Mouse (Mus musculus) monocyte, adult 2 months (primary cell): ENCODE data around the gene Nwd1.

Source experiments
- DNase-seq, 2 experiments: peaks; one replicate each; pipeline ENCODE4 v3.0.0; 2022; ENCODE audit warnings: low spot score in 2 of 2, low read depth in 1 of 2

Gene Nwd1

DNA sequence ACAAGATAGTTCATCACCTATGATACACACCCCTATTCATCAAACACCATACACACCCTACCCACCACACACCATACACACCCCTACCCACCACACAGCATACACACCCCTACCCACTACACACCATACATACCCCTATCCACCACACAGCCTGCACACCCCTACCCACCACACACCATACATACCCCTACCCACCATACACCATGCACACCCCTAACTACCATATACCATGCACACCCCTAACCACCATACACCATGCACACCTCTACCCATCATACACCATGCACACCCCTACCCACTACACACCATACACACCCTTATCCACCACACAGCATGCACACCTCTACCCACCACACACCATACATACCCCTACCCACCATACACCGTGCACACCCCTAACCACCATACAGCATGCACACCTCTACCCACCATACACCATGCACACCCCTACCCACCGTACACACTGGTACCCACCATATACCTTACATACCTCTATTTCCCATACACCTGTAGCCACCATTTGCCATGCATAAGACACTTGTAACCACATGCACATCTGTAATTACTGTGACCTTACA, 51.9 kb downstream of the Nwd1 start:
- DNase-seq: no peak

DNA sequence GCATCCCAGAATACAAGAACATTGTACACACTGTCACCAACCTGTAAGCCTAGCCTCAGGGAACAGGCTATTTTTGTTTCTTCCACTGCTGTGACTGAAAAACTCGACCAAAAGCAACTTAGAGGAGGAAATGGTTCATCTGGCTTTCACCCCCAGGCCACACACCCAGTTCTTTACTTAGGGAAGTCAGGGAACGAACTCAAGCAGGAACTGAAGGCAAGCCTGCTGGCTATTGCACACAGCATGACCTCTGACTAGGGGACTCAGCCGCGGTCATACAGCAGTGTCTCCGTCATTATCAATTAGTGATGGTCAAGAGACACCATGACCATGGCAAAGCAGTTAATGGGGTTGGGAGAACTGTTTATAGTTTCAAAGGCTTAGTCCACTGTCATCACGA, 66.1 kb downstream of the Nwd1 start:
- DNase-seq: peak in 1 of 2 experiments; percentile 9

DNA sequence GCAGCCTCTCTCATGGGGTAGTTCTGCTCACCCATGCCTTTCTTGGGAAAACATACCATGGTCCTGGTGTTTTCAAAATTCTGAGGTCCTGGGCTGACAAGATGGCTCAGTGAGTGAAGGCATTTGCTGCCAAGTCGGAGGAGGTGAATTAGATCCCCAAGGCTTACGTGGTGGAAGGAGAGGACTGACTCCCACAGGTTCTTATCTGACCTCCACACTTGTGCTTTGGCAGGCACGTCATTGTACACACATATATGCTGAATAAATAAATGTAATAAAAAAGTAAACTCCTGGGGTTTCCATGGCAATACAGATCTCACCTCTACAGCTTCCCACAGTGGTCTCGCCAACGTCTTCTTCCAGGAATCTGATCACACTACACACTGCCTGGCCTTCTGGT, 70.1 kb downstream of the Nwd1 start:
- no peak for DNase-seq

DNA sequence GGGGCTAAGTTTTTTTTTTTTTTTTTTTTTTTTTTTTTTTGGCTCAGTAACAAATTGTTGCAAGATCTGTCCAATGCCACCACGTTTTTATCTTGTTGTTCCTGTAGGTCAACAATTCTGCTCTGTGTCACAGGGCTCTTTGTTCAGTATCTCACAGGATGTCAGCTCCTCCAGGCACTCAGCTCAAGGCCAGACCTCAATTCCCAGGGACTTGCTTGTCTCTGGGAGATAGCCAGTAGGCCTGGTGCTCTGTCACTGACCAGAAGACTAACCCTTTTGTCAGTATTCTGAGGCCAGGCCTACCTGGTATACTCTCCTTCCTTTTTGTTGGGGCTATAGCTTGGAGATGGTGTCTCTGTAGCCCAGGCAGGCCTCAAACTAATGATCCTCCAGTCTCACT, 74.0 kb downstream of the Nwd1 start:
- no peak for DNase-seq

GRCm38 (mm10) chr8:72722769-72723650, 76.5 kb downstream of the Nwd1 start, which contains the start of gene Sin3b:
Gene Sin3b (plus strand): TSS chr8:72723285.
- DNase-seq: peak; percentile 90 to 94

- no peak for DNase-seq
Measured at GRCm38 (mm10) chr8:72723651-72724001, 77.1 kb downstream of the Nwd1 start.

GRCm38 (mm10) chr8:72728636-72729035, 82.1 kb downstream of the Nwd1 start:
- DNase-seq: no peak

- no peak for DNase-seq
Measured at GRCm38 (mm10) chr8:72735001-72735400, 88.5 kb downstream of the Nwd1 start.

- DNase-seq: no peak
Measured at GRCm38 (mm10) chr8:72736868-72737267, 90.4 kb downstream of the Nwd1 start.

DNA sequence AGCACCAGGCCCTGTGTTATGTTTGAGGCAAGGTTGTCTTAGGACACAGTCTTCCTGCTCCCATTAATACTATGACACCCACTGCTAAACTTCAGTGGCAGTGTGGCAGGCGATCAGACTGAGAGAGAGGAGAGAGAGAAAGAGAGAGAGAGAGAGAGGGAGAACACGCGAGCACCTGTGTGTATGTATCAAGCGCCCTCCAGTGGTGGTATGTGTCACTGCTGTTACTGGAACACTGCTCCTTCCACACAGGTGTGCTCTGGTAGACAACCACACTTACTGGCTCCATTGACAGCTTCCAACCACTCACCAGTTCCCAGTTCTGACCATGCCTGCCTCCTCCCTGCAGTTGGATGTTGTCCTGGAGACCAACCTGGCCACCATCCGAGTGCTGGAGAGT, 99.5 kb downstream of the Nwd1 start:
- no peak for DNase-seq

DNA sequence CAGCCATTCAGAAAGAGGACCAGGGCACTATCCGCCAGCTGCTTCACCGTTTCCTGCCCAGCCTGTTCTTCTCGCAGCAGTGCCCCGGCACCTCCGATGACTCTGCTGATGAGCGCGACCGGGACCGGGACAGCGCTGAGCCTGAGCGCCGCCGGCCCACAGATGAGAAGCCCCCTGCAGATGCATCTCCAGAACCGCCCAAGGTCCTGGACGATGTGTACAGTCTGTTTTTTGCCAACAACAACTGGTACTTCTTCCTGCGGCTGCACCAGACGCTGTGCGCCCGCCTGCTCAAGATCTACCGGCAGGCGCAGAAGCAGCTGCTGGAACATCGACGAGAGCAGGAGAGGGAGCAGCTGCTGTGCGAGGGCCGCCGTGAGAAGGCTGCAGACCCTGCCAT, 103.3 kb downstream of the Nwd1 start:
- no peak for DNase-seq

- no peak for DNase-seq
Measured at GRCm38 (mm10) chr8:72750266-72750665, 103.8 kb downstream of the Nwd1 start.

DNA sequence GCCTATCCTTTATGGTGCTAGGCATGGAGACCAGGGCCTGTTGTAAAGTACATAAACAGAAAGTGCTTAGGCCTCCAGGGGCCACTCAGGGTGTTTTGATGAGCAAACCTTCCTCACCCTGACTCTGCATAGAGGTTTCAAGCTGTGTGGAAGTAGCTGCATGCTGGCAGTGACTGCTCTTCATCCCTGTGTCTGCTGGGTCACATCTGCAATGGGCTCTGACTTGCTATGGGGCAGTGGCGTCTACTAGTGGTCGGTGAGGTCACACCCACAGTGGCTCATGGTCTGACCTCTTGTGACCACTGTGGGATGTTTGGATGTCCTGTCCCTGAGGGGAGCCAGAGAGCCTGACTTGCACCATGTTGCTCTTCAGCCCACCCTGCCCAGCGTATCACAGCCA, 104.6 kb downstream of the Nwd1 start:
- no peak for DNase-seq

DNA sequence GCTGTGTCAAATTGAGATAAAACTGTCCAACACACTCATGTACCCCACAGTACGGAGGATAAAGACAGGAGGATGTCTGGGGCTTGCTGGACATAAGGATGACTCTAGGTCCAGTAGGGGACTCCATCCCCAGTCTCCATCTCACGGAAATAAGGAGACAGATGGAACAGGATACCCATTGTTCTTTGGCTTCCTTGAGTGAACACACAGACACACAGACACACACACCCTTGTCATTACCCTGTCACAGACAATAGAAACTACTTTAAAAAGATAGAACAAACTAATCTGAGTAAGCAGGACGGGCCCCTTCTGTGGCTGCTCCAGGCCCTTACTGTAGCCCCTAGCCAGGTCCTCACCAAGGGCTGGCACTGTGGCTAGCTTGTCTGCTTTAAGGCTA, 105.8 kb downstream of the Nwd1 start:
- DNase-seq: no peak

GRCm38 (mm10) chr8:72753165-72753564, 106.7 kb downstream of the Nwd1 start:
- DNase-seq: peak in 1 of 2 experiments; percentile 0

DNA sequence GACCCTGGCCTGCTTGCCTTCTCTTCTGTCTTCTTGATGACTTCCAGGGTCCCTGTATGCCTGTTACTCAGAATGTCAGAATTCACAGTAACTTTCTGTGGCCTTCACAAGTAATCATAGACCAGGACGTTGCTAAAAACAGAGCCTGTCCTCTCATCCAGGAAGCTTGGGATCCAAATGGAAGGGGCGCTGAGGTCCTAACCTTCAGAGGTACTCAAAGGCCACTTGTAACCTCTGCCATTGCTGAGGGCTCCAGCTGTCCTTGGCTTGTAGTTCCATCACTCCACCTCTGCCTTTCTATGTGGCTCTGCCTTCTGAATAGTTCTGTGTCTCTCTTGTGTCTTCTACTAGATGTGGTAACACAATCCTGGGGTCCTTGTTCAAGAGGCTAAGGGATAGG, 107.3 kb downstream of the Nwd1 start:
- DNase-seq: no peak

DNA sequence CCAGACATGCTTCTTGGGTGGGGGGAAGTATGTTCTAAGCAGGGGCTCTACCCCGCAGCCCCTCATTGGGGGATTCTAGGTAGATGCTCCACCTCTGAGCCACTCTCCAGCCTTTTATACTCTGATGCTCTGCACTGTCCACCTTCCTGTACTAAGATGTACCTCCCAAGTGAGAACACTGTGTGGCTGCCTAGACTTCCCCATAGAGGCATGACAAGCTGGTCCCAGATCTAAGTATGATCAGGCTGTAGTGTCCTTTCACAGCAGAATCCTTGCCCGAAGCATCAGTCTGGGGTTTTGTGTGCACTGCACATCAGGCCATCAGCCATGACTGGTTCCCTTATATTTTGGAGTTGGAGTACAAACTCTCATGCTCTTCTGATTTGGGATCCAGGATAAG, 109.5 kb downstream of the Nwd1 start:
- DNase-seq: no peak

DNA sequence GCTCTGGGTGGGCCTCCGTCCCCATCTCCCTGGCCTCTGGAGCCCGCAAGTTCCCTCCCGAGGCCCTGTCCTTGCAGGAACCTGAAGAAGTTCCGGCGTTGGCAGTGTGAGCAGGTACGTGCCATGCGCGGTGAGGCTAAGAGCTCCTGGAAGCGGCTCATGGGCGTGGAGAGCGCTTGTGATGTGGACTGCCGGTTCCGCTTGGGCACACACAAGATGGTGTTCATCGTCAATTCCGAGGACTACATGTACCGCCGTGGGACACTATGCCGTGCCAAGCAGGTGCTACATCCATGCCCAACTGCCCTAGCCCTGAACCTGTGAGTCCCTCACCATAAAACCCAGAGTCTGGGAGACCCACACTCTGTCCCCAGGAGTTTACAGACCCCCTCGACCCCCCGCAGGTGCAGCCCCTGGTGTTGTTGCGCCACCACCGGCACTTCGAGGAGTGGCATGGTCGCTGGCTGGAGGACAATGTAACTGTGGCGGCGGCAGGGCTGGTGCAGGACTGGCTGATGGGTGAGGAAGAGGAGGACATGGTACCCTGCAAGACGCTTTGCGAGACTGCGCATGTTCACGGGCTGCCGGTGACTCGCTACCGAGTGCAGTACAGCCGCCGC, 110.4 kb downstream of the Nwd1 start:
- DNase-seq: no peak

DNA sequence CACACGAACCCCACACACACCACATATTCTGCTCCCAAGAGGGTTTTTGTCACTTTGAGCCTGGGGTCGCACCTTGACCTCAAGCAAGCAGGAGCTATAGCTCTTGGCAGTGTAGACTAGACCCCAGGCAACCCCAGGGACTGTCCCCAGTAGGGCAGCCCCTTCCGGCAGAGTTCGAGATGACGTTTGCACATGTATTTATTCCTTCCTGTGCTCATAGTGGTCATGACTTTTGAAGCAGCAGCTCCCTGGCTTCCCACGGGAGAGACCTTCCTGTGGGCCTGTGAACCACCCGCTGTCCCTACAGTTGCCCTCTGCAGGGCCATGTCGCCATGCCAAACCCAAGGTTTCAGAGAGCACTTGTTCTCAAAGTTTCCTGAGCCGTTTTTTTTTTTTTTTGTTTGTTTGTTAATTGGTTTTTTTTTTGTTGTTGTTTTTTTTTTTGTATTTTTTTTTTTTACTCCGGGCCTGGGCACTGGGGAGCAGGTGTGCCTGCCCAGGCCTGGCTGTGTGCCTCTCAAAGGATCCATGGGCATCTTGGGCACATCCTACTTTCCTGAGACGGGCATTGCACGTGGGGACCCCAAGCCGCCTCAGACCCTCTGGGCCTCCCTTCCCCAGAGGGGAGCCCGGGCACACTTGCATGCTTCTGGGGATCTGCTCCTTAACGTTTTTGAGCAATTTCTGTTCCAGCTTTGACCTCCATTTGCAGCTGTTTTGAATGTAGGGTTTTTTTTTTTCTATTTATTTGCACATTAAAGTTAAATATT, 111.1 kb downstream of the Nwd1 start:
- no peak for DNase-seq

DNA sequence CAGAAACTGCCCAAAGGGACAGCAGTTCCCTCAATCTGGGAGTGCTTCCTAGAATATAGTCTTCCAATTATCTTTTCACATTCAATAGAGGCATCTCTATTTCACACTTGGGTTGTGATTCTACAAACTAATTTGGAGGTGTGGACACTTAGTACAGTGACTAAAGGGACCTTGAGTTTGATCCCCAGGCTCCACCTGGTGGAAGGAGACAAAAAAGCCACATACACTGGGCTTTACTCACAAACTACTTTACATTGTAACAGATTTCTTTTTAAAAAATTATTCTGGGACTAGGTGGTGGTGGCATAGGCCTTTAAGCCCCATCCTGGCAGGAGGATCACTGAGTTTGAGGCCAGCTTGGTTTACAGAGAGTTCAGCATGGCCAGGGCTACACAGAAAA, 111.8 kb downstream of the Nwd1 start:
- DNase-seq: no peak

GRCm38 (mm10) chr8:72760216-72760615, 113.7 kb downstream of the Nwd1 start:
- DNase-seq: no peak
